Mouse (Mus musculus) ES-E14 (cell line): ENCODE data around the gene Cdh13. TPM values are rescaled to one million over a fixed set of nuclear protein-coding genes. Genes with fewer than 3 reads are reported as not detected.

Experiments
- DNase-seq: peaks from one replicate; pipeline ENCODE4 v3.0.0-alpha.2; 2013; ENCODE audit warnings: low read depth, low spot score
- H3K27ac ChIP-seq: 2 replicates; pipeline ENCODE4 v1.5.1; 2012; ENCODE audit warnings: low read depth, mild to moderate bottlenecking, low read length, moderate library complexity, mixed read lengths; ENCODE audit not compliant: poor library complexity, insufficient read depth, severe bottlenecking
- H3K36me3 ChIP-seq: 2 replicates; pipeline ENCODE4 v1.6.1; 2012; ENCODE audit warnings: mild to moderate bottlenecking, low read length, moderate library complexity, mixed read lengths; ENCODE audit not compliant: control insufficient read depth, poor library complexity, insufficient read depth, severe bottlenecking
- H3K4me1 ChIP-seq, 2 experiments: fragments of 150-350 bp in 1 of 2; sonication (generic) in 1 of 2; 2 replicates each; pipeline ENCODE4 v1.6.1; 2012; ENCODE audit warnings: low read length in 2 of 2, mild to moderate bottlenecking in 1 of 2, mixed read lengths in 1 of 2; ENCODE audit not compliant: control insufficient read depth in 2 of 2, insufficient read depth in 2 of 2, poor library complexity in 1 of 2
- H3K4me3 ChIP-seq, 2 experiments: fragments of 150-350 bp in 1 of 2; sonication (generic) in 1 of 2; 2 replicates each; pipeline ENCODE4 v1.5.1; 2012; ENCODE audit warnings: low read length in 2 of 2, low read depth in 1 of 2, mild to moderate bottlenecking in 1 of 2, mixed read lengths in 1 of 2; ENCODE audit not compliant: insufficient read depth in 1 of 2, poor library complexity in 1 of 2, severe bottlenecking in 1 of 2
- H3K9ac ChIP-seq: 2 replicates; pipeline ENCODE4 v1.6.1; 2012; ENCODE audit warnings: low read depth, mild to moderate bottlenecking, low read length, mixed read lengths; ENCODE audit not compliant: poor library complexity, insufficient read depth, severe bottlenecking
- H3K9me3 ChIP-seq: fragments of 150-350 bp; sonication (generic); 2 replicates; pipeline ENCODE4 v1.6.1; 2012; ENCODE audit warnings: low read depth, mild to moderate bottlenecking, low read length; ENCODE audit not compliant: control insufficient read depth, insufficient read depth
- CHD2 ChIP-seq: IDR thresholded peaks from 2 replicates; pipeline ENCODE4 v1.6.1; 2014; ENCODE audit warnings: mild to moderate bottlenecking, low read depth, low read length, inconsistent platforms
- HCFC1 ChIP-seq: IDR thresholded peaks from 2 replicates; pipeline ENCODE4 v1.6.1; 2012; ENCODE audit warnings: low read length, inconsistent platforms, borderline replicate concordance; ENCODE audit not compliant: insufficient read depth
- MAFK ChIP-seq: IDR thresholded peaks from 2 replicates; pipeline ENCODE4 v1.6.1; 2014; ENCODE audit warnings: mild to moderate bottlenecking, low read depth, low read length, inconsistent platforms; ENCODE audit not compliant: insufficient read depth
- ZC3H11A ChIP-seq: IDR thresholded peaks from 2 replicates; pipeline ENCODE4 v1.6.1; 2012; ENCODE audit warnings: low read depth, mild to moderate bottlenecking, inconsistent platforms, low read length, borderline replicate concordance
- ZNF384 ChIP-seq: IDR thresholded peaks from 2 replicates; pipeline ENCODE4 v1.6.1; 2012; ENCODE audit warnings: low read depth, low read length, inconsistent platforms
- in situ Hi-C, 2 experiments: fragments of 600-800 bp; cut with MboI; formaldehyde crosslinking; loops; one replicate each; pipeline ENCODE4 v1.15.1; 2025; ENCODE audit warnings: low sequenced_read_pairs in 2 of 2, inconsistent platforms in 1 of 2; ENCODE audit not compliant: unreplicated experiment in 2 of 2
- total RNA-seq: library from RNA; depleted of rRNA; stranded (reverse); fragments of 300-350 nt; gene quantifications from 2 replicates; pipeline ENCODE4 v1.2.3, GENCODE M21; 2012

Gene Cdh13
- total RNA-seq, 1 experiment, result 1.3 TPM

DNA sequence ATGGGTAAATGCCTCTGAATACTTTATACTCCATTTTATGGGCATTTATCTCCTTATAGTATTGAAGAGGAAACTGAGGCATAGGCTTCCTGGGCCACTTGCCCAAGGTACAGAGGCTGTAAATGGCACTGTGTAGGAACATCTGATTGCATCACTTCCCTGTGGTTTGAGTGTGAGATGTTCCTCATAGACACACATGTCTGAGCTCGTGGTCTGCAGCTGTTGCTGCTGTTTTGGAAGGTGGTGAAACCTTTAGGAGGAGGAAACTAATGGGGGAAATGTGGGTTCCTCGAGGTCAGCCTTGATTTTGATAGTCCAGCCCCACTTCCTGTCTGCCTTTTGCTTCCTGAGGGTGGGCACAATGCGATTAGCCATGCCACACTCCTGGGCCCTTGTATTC is 105.9 kb downstream of the Cdh13 start:
- Histone ChIP-seq H3K4me3 (no peak overlapping the region), H3K27ac (no peak overlapping the region), H3K4me1 (peaks cover 5 to 9% of the 10 kb centered on the region in 2 experiments; a peak in 1 of 4 replicates), H3K36me3 (no peaks in the 10 kb centered on the region), H3K9me3 (no peaks in the 10 kb centered on the region), H3K9ac (no peak overlapping the region)
- no peak for DNase-seq
- TF ChIP-seq MAFK, result no peak
- TF ChIP-seq CHD2, result no peak
- no peak for TF ChIP-seq HCFC1
- no peak for TF ChIP-seq ZC3H11A
- TF ChIP-seq ZNF384, result no peak
- in situ Hi-C loops, result no loop called here

DNA sequence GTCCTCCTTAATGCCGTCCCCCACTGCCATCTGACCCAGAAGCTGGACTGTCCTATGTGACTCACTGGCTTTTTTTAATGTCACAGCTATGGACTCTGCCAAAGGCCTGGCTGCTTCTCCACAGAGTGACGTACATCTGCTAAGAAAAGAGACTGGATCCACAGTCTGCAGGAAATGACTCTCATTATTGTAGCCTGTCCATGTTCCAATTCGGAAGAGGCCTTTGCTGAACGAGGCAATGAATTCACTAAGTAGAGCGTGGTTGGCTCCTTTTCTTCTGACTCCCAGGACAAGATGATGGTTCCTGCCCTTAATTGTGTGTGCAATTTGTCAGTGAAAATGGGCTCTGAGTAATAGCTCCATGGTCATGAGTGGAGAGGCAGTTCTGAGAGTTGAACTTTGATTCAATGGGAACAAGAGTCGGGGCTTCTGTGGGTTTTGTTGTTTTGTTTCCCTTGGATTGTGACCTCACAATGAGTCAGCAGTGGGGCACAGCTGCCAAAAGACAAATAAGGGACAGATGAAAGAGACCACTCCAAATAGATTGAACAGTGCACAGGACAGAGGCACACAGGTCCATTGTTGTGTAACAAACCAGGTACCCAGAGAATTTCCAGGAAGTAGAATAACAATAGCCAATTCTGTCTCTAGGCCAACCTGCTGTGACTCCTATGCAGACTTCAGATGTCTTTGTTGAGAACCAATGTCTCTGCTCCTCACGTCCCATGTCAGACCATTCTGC is 110.5 kb downstream of the Cdh13 start:
- Histone ChIP-seq H3K4me1 (peaks cover 7 to 13% of the 10 kb centered on the region in 2 experiments; a peak in 1 of 4 replicates), H3K4me3 (no peak overlapping the region), H3K27ac (0 out of 2 replicates have a peak overlapping the region, but pooled peaks have one; percentile 47), H3K9me3 (no peaks in the 10 kb centered on the region), H3K9ac (no peak overlapping the region), H3K36me3 (no peaks in the 10 kb centered on the region)
- TF ChIP-seq MAFK (peak; percentile 95), HCFC1 (no peak), CHD2 (no peak)
- in situ Hi-C loops, result no loop called here
- peak; percentile 54 for DNase-seq

GRCm38 (mm10) chr8:118395178-118395577 is 111.6 kb downstream of the Cdh13 start:
- no peaks in the 10 kb centered on the region for H3K9me3 ChIP-seq
- H3K27ac ChIP-seq, result no peak overlapping the region
- TF ChIP-seq MAFK, result no peak
- TF ChIP-seq ZC3H11A, result no peak
- TF ChIP-seq HCFC1, result no peak
- TF ChIP-seq ZNF384, result no peak
- no peak for TF ChIP-seq CHD2
- no peak overlapping the region for H3K4me3 ChIP-seq
- in situ Hi-C loops, result no loop called here
- H3K9ac ChIP-seq, result no peak overlapping the region
- peaks cover 7 to 13% of the 10 kb centered on the region in 2 experiments; a peak in 1 of 4 replicates for H3K4me1 ChIP-seq
- H3K36me3 ChIP-seq, result no peaks in the 10 kb centered on the region
- no peak for DNase-seq

GRCm38 (mm10) chr8:118404836-118405235 is 121.3 kb downstream of the Cdh13 start:
- H3K4me1 ChIP-seq, result no peaks in the 10 kb centered on the region; a peak in 1 of 4 replicates
- no peaks in the 10 kb centered on the region for H3K36me3 ChIP-seq
- H3K27ac ChIP-seq, result no peak overlapping the region
- H3K4me3 ChIP-seq, result no peak overlapping the region
- DNase-seq, result no peak
- no peaks in the 10 kb centered on the region for H3K9me3 ChIP-seq
- in situ Hi-C loops, result no loop called here
- H3K9ac ChIP-seq, result no peak overlapping the region
- TF ChIP-seq ZC3H11A (no peak), ZNF384 (no peak)

GRCm38 (mm10) chr8:118407322-118407721 is 123.8 kb downstream of the Cdh13 start:
- no peak overlapping the region for H3K4me3 ChIP-seq
- H3K36me3 ChIP-seq, result no peaks in the 10 kb centered on the region
- in situ Hi-C loops, result no loop called here
- H3K9me3 ChIP-seq, result no peaks in the 10 kb centered on the region
- H3K9ac ChIP-seq, result no peak overlapping the region
- H3K4me1 ChIP-seq, result no peaks in the 10 kb centered on the region; a peak in 1 of 4 replicates
- no peak for DNase-seq
- H3K27ac ChIP-seq, result no peak overlapping the region
- TF ChIP-seq CHD2 (no peak), MAFK (no peak), ZC3H11A (no peak), HCFC1 (no peak)
